Mouse (Mus musculus): ENCODE results near the gene Nt5dc2. TPM values are rescaled to one million over a fixed set of nuclear protein-coding genes. Genes with fewer than 3 reads are reported as not detected.
A peak's percentile ranks its signal among the peaks of the same experiment; 100 is the strongest.

Gene Nt5dc2
- total RNA-seq, 1 experiment = 155 TPM

DNA sequence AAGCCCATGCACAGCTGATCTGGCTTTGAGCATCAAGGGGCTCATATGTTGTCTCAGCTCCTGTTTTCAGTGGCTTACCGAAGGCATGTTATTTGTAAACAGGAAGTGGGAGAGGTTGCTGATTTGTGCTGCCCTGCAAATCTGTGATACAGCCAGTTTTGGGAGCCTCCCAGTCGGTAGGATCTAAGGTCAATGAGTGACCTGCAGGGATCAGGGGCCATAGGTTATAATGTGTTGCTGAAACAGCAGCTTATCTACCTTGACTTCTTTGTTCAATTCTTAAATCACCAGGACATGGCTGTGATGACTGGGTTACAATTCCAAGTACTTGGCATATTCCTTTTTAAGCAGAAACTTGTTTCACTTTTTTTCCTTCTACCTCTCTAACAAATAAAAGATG, 15.3 kb upstream of the Nt5dc2 start:
- no peak overlapping the region for H3K27ac ChIP-seq (ENCODE audit: insufficient read depth, low read depth, low read length, poor library complexity, severe bottlenecking)
- no peak overlapping the region for H3K9ac ChIP-seq (ENCODE audit: insufficient read depth, low read depth, low read length, poor library complexity, severe bottlenecking)
- no peaks in the 10 kb centered on the region for H3K4me1 ChIP-seq (ENCODE audit: control insufficient read depth in 2 of 2, insufficient read depth in 2 of 2, low read length in 2 of 2, poor library complexity in 1 of 2)
- TF ChIP-seq CHD2 (IDR thresholded peaks at IDR 0.05; ENCODE audit: low read depth, low read length) = no peak
- no peak for TF ChIP-seq HCFC1 (IDR thresholded peaks at IDR 0.05; ENCODE audit: borderline replicate concordance, insufficient read depth, low read length)
- no peak for TF ChIP-seq ZNF384 (IDR thresholded peaks at IDR 0.05; ENCODE audit: low read depth, low read length)
- TF ChIP-seq ZC3H11A (IDR thresholded peaks at IDR 0.05; ENCODE audit: borderline replicate concordance, low read depth, low read length) = no peak
- no peak for TF ChIP-seq MAFK (IDR thresholded peaks at IDR 0.05; ENCODE audit: insufficient read depth, low read depth, low read length)
- in situ Hi-C loops (cut with MboI; ENCODE audit: low sequenced_read_pairs in 2 of 2, unreplicated experiment in 2 of 2) = no loop called here
- peaks cover 9% of the 10 kb centered on the region for H3K36me3 ChIP-seq (ENCODE audit: control insufficient read depth, insufficient read depth, low read length, poor library complexity, severe bottlenecking)
- no peaks in the 10 kb centered on the region for H3K9me3 ChIP-seq (ENCODE audit: control insufficient read depth, insufficient read depth, low read depth, low read length)
- DNase-seq (ENCODE audit: low read depth, low spot score) = no peak
- no peak overlapping the region for H3K4me3 ChIP-seq (ENCODE audit: insufficient read depth in 1 of 2, low read depth in 1 of 2, low read length in 2 of 2, poor library complexity in 1 of 2, severe bottlenecking in 1 of 2)

DNA sequence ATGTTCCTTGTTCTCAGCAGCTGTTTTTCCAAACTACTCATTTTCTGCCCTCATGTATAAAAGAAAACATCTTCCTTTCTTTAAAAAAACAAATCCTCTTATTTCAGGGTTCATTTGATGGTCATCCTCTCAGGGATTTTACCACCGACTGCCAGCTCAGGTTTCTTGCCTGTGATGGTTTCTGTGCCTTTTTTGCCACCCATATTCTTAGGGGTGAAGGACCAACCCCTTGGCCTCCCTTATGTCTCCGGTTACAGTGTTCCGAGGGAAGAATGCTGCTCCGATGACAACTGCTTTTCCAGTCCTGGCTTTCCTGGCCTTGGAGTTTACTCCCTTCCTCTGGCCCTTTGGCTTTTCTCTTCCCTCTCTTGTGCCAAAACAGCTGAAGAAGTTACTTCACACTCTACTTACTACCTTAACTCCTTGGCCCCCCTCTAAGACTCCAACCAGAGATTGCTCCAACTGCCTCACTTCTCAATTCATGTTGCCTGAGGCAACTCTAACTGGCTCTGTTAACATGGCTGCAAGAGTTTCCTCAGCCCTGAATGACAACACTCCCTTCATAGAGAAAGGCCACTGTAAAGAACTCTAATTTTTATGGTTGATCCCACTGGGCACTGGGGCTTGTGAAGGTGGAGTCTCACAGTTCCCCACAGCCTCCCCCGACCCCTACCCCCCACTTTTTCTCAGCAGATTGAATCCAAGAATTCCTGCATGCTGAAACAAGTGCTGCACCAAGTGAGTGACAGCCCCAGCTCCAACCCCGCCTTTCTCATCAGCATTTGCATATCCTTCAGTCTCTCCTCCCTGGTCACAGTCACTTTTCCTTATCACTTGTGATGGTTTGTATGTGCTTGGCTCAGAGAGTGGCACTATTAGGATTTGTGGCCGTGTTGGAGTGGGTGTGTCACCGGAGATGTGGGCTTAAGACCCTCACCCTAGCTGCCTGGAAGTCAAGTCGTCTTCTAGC, 5.5 kb upstream of the Nt5dc2 start:
- H3K27ac ChIP-seq (ENCODE audit: insufficient read depth, low read depth, low read length, poor library complexity, severe bottlenecking) = no peak overlapping the region; the same call in 1 of the 2 replicates
- DNase-seq (ENCODE audit: low read depth, low spot score) = no peak
- no peaks in the 10 kb centered on the region for H3K9me3 ChIP-seq (ENCODE audit: control insufficient read depth, insufficient read depth, low read depth, low read length)
- H3K4me1 ChIP-seq (ENCODE audit: control insufficient read depth in 2 of 2, insufficient read depth in 2 of 2, low read length in 2 of 2, poor library complexity in 1 of 2) = peaks cover 5 to 9% of the 10 kb centered on the region in 2 experiments; a peak in 2 of 4 replicates
- no peak overlapping the region for H3K4me3 ChIP-seq (ENCODE audit: insufficient read depth in 1 of 2, low read depth in 1 of 2, low read length in 2 of 2, poor library complexity in 1 of 2, severe bottlenecking in 1 of 2)
- peaks cover 2% of the 10 kb centered on the region; the same call in 1 of the 2 replicates for H3K36me3 ChIP-seq (ENCODE audit: control insufficient read depth, insufficient read depth, low read length, poor library complexity, severe bottlenecking)
- TF ChIP-seq MAFK (IDR thresholded peaks at IDR 0.05; ENCODE audit: insufficient read depth, low read depth, low read length) = no peak
- TF ChIP-seq HCFC1 (IDR thresholded peaks at IDR 0.05; ENCODE audit: borderline replicate concordance, insufficient read depth, low read length) = no peak
- no peak for TF ChIP-seq ZNF384 (IDR thresholded peaks at IDR 0.05; ENCODE audit: low read depth, low read length)
- no peak for TF ChIP-seq ZC3H11A (IDR thresholded peaks at IDR 0.05; ENCODE audit: borderline replicate concordance, low read depth, low read length)
- no peak for TF ChIP-seq CHD2 (IDR thresholded peaks at IDR 0.05; ENCODE audit: low read depth, low read length)
- no peak overlapping the region; the same call in 1 of the 2 replicates for H3K9ac ChIP-seq (ENCODE audit: insufficient read depth, low read depth, low read length, poor library complexity, severe bottlenecking)
- in situ Hi-C loops (cut with MboI; ENCODE audit: low sequenced_read_pairs in 2 of 2, unreplicated experiment in 2 of 2) = no loop called here

GRCm38 (mm10) chr14:31126826-31127225, 4.0 kb upstream of the Nt5dc2 start:
- no peak overlapping the region for H3K27ac ChIP-seq (ENCODE audit: insufficient read depth, low read depth, low read length, poor library complexity, severe bottlenecking)

DNA sequence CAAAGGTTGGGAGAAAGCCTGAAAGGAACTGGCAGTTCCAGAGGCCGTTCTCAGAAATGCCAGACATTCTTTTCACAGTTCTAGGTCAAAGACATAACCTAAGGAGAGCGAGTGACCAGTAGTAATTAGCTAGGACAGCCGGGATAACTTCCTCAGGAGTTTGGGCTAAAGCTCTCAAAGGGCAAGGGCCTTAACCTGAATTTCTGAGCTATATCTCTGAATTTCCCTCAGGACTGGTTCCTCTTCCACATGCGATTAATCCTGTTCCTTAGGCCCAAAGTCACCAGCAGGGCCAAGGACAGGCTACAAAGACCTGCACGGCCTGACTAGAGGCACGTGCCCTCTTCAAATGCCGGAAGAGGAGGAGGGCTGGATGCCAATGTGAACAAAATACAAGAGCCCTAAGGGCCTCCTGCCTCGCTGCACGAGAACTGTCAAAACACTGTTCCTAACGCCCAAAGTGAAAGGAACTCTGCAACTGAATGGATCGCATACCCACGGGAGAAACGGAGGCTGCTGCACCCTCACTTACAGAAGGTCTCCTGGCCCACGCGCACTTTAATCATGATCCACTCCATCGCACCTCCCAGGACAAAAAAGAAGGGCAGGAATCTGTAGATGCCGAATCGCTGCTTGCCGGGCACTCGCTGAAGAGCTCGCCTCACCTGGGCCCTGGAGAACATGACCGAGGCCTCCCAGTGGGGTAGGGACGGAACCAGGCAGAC, 2.6 kb upstream of the Nt5dc2 start:
- in situ Hi-C loops (cut with MboI; ENCODE audit: low sequenced_read_pairs in 2 of 2, unreplicated experiment in 2 of 2) = no loop called here
- H3K4me1 ChIP-seq (ENCODE audit: control insufficient read depth in 2 of 2, insufficient read depth in 2 of 2, low read length in 2 of 2, poor library complexity in 1 of 2) = peaks cover 5 to 16% of the 10 kb centered on the region in 2 experiments; a peak in 3 of 4 replicates

More at GRCm38 (mm10) chr14:31126826-31127225, 4.0 kb upstream of the Nt5dc2 start:
- no peak overlapping the region for H3K9ac ChIP-seq (ENCODE audit: insufficient read depth, low read depth, low read length, poor library complexity, severe bottlenecking)
- H3K4me3 ChIP-seq (ENCODE audit: insufficient read depth in 1 of 2, low read depth in 1 of 2, low read length in 2 of 2, poor library complexity in 1 of 2, severe bottlenecking in 1 of 2) = no peak overlapping the region; a peak in 1 of 4 replicates
- H3K4me1 ChIP-seq (ENCODE audit: control insufficient read depth in 2 of 2, insufficient read depth in 2 of 2, low read length in 2 of 2, poor library complexity in 1 of 2) = peaks cover 5 to 9% of the 10 kb centered on the region in 2 experiments; a peak in 2 of 4 replicates
- no peaks in the 10 kb centered on the region for H3K9me3 ChIP-seq (ENCODE audit: control insufficient read depth, insufficient read depth, low read depth, low read length)
- in situ Hi-C loops (cut with MboI; ENCODE audit: low sequenced_read_pairs in 2 of 2, unreplicated experiment in 2 of 2) = no loop called here
- DNase-seq (ENCODE audit: low read depth, low spot score) = no peak
- TF ChIP-seq ZNF384 (IDR thresholded peaks at IDR 0.05; ENCODE audit: low read depth, low read length) (no peak), MAFK (IDR thresholded peaks at IDR 0.05; ENCODE audit: insufficient read depth, low read depth, low read length) (no peak), CHD2 (IDR thresholded peaks at IDR 0.05; ENCODE audit: low read depth, low read length) (no peak), HCFC1 (IDR thresholded peaks at IDR 0.05; ENCODE audit: borderline replicate concordance, insufficient read depth, low read length) (no peak), ZC3H11A (IDR thresholded peaks at IDR 0.05; ENCODE audit: borderline replicate concordance, low read depth, low read length) (no peak)
- peaks cover 2% of the 10 kb centered on the region; the same call in 1 of the 2 replicates for H3K36me3 ChIP-seq (ENCODE audit: control insufficient read depth, insufficient read depth, low read length, poor library complexity, severe bottlenecking)

More for the DNA sequence above, 2.6 kb upstream of the Nt5dc2 start:
- Histone ChIP-seq H3K36me3 (ENCODE audit: control insufficient read depth, insufficient read depth, low read length, poor library complexity, severe bottlenecking) (peaks cover 2% of the 10 kb centered on the region; the same call in 1 of the 2 replicates), H3K27ac (ENCODE audit: insufficient read depth, low read depth, low read length, poor library complexity, severe bottlenecking) (0 out of 2 replicates have a peak overlapping the region, but pooled peaks have one; percentile 10), H3K4me3 (ENCODE audit: insufficient read depth in 1 of 2, low read depth in 1 of 2, low read length in 2 of 2, poor library complexity in 1 of 2, severe bottlenecking in 1 of 2) (peak overlapping the region; percentile 87 to 92), H3K9me3 (ENCODE audit: control insufficient read depth, insufficient read depth, low read depth, low read length) (no peaks in the 10 kb centered on the region), H3K9ac (ENCODE audit: insufficient read depth, low read depth, low read length, poor library complexity, severe bottlenecking) (peak overlapping the region; percentile 87)
- DNase-seq (ENCODE audit: low read depth, low spot score) = no peak
- TF ChIP-seq CHD2 (IDR thresholded peaks at IDR 0.05; ENCODE audit: low read depth, low read length) = no peak
- no peak for TF ChIP-seq HCFC1 (IDR thresholded peaks at IDR 0.05; ENCODE audit: borderline replicate concordance, insufficient read depth, low read length)
- no peak for TF ChIP-seq ZC3H11A (IDR thresholded peaks at IDR 0.05; ENCODE audit: borderline replicate concordance, low read depth, low read length)
- no peak for TF ChIP-seq MAFK (IDR thresholded peaks at IDR 0.05; ENCODE audit: insufficient read depth, low read depth, low read length)
- no peak for TF ChIP-seq ZNF384 (IDR thresholded peaks at IDR 0.05; ENCODE audit: low read depth, low read length)
